Mouse (Mus musculus) MEL (cell line): ENCODE measurements around the gene Gm7168. TPM values are rescaled to one million over a fixed set of nuclear protein-coding genes. Genes with fewer than 3 reads are reported as not detected.
"Not testable (repeated sequence)": the region's sequence is repeated elsewhere in the genome, so short reads cannot be mapped to it uniquely, and the experiment has no call there.

Experiments used
- DNase-seq: peaks from one replicate; pipeline ENCODE4 v3.0.0; 2011; ENCODE audit warnings: low read depth, low spot score
- H3K27ac ChIP-seq: 2 replicates; pipeline ENCODE4 v1.5.1; 2012; ENCODE audit warnings: low read depth, mild to moderate bottlenecking, control low read depth, low read length, moderate library complexity; ENCODE audit not compliant: control insufficient read depth
- H3K27me3 ChIP-seq, 2 experiments: fragments of 150-350 bp in 1 of 2; sonication (generic) in 1 of 2; 2 replicates each; pipeline ENCODE4 v1.6.1; 2012; ENCODE audit warnings: low read length in 2 of 2, mild to moderate bottlenecking in 2 of 2, improper control_type of control experiment in 1 of 2, moderate library complexity in 1 of 2; ENCODE audit not compliant: insufficient read depth in 2 of 2, control insufficient read depth in 1 of 2
- H3K36me3 ChIP-seq, 2 experiments: 2 replicates each; pipeline ENCODE4 v1.6.1; 2012 to 2014; ENCODE audit warnings: low read length in 2 of 2, improper control_type of control experiment in 1 of 2, inconsistent platforms in 1 of 2, mild to moderate bottlenecking in 1 of 2; ENCODE audit not compliant: insufficient read depth in 2 of 2, control insufficient read depth in 1 of 2
- H3K4me1 ChIP-seq, 2 experiments: fragments of 150-350 bp in 1 of 2; sonication (generic) in 1 of 2; 2 replicates each; pipeline ENCODE4 v1.6.1; 2012; ENCODE audit warnings: low read length in 2 of 2, improper control_type of control experiment in 1 of 2, mild to moderate bottlenecking in 1 of 2; ENCODE audit not compliant: insufficient read depth in 2 of 2, control insufficient read depth in 1 of 2
- H3K4me3 ChIP-seq, 2 experiments: fragments of 150-350 bp in 1 of 2; sonication (generic) in 1 of 2; 2 replicates each; pipeline ENCODE4 v1.5.1; 2012; ENCODE audit warnings: low read depth in 2 of 2, low read length in 2 of 2, mild to moderate bottlenecking in 2 of 2, moderate library complexity in 2 of 2, control low read depth in 1 of 2, improper control_type of control experiment in 1 of 2; ENCODE audit not compliant: control insufficient read depth in 1 of 2, insufficient read depth in 1 of 2
- H3K79me2 ChIP-seq: 2 replicates; pipeline ENCODE4 v1.6.1; 2012; ENCODE audit warnings: mild to moderate bottlenecking, low read length, moderate library complexity; ENCODE audit not compliant: control insufficient read depth, poor library complexity, insufficient read depth
- H3K9ac ChIP-seq: 2 replicates; pipeline ENCODE4 v1.6.1; 2012; ENCODE audit warnings: low read depth, mild to moderate bottlenecking, control low read depth, low read length, moderate library complexity; ENCODE audit not compliant: control insufficient read depth, poor library complexity, severe bottlenecking
- H3K9me3 ChIP-seq: fragments of 150-350 bp; sonication (generic); replicated peaks from 2 replicates; pipeline ENCODE4 v1.6.1; 2012; ENCODE audit warnings: mild to moderate bottlenecking, low read length, improper control_type of control experiment, moderate library complexity; ENCODE audit not compliant: insufficient read depth
- BHLHE40 ChIP-seq: IDR thresholded peaks from 2 replicates; pipeline ENCODE4 v1.6.1; 2012; ENCODE audit warnings: low read depth, mild to moderate bottlenecking, inconsistent platforms, low read length, improper control_type of control experiment, borderline replicate concordance
- E2F4 ChIP-seq: IDR thresholded peaks from 2 replicates; pipeline ENCODE4 v1.6.1; 2011; ENCODE audit warnings: low read depth, low read length, improper control_type of control experiment, borderline replicate concordance
- GATA1 ChIP-seq: IDR thresholded peaks from 2 replicates; pipeline ENCODE4 v1.6.1; 2011; ENCODE audit warnings: low read depth, low read length, improper control_type of control experiment
- JUND ChIP-seq: IDR thresholded peaks from 2 replicates; pipeline ENCODE4 v1.6.1; 2011; ENCODE audit warnings: low read depth, mild to moderate bottlenecking, improper control_type of control experiment, low read length
- KAT2A ChIP-seq: conservative IDR thresholded peaks from 2 replicates; pipeline ENCODE4 v1.6.1; 2012; ENCODE audit warnings: low read depth, low read length, improper control_type of control experiment, inconsistent platforms
- MAFK ChIP-seq: IDR thresholded peaks from 2 replicates; pipeline ENCODE4 v1.6.1; 2011; ENCODE audit warnings: low read depth, mild to moderate bottlenecking, low read length, improper control_type of control experiment, borderline replicate concordance
- MEF2A ChIP-seq: IDR thresholded peaks from 2 replicates; pipeline ENCODE4 v1.6.1; 2014; ENCODE audit warnings: low read depth, mild to moderate bottlenecking, inconsistent platforms, low read length, improper control_type of control experiment; ENCODE audit not compliant: poor library complexity, insufficient replicate concordance, severe bottlenecking; ENCODE audit errors: extremely low read depth
- NELFE ChIP-seq: IDR thresholded peaks from 2 replicates; pipeline ENCODE4 v1.6.1; 2011; ENCODE audit warnings: low read depth, low read length, improper control_type of control experiment
- RCOR1 ChIP-seq: IDR thresholded peaks from 2 replicates; pipeline ENCODE4 v1.6.1; 2012; ENCODE audit warnings: low read depth, mild to moderate bottlenecking, inconsistent platforms, low read length, improper control_type of control experiment
- SIN3A ChIP-seq: IDR thresholded peaks from 2 replicates; pipeline ENCODE4 v1.6.1; 2012; ENCODE audit warnings: low read length, improper control_type of control experiment, inconsistent platforms
- TBP ChIP-seq: IDR thresholded peaks from 2 replicates; pipeline ENCODE4 v1.8.0; 2011; ENCODE audit warnings: low read depth, low read length, improper control_type of control experiment
- TCF12 ChIP-seq: IDR thresholded peaks from 2 replicates; pipeline ENCODE4 v1.6.1; 2014; ENCODE audit warnings: low read depth, mild to moderate bottlenecking, inconsistent platforms, low read length, improper control_type of control experiment, moderate library complexity
- USF1 ChIP-seq: IDR thresholded peaks from 2 replicates; pipeline ENCODE4 v1.6.1; 2014; ENCODE audit warnings: low read depth, mild to moderate bottlenecking, inconsistent platforms, low read length, improper control_type of control experiment, moderate library complexity
- ZMIZ1 ChIP-seq: IDR thresholded peaks from 2 replicates; pipeline ENCODE4 v1.6.1; 2012; ENCODE audit warnings: low read depth, mild to moderate bottlenecking, inconsistent platforms, low read length, improper control_type of control experiment, moderate library complexity
- ZNF384 ChIP-seq: IDR thresholded peaks from 2 replicates; pipeline ENCODE4 v1.6.1; 2012; ENCODE audit warnings: low read depth, mild to moderate bottlenecking, inconsistent platforms, low read length, improper control_type of control experiment
- polyA plus RNA-seq, 2 experiments: library from polyadenylated mRNA; stranded (reverse) in 1 of 2; unstranded in 1 of 2; fragments of >175 nt in 1 of 2; fragments of >200 nt in 1 of 2; gene quantifications; 2 replicates each; pipeline versions ENCODE4 v1.2.1 to v1.2.4; 2012; ENCODE audit warnings: low replicate concordance in 2 of 2, low read depth in 1 of 2; ENCODE audit not compliant: insufficient read length in 2 of 2, insufficient read depth in 1 of 2, missing spikeins in 1 of 2
- total RNA-seq: library from RNA; depleted of rRNA; stranded (reverse); fragments of 300-350 nt; gene quantifications from 2 replicates; pipeline ENCODE4 v1.2.3, GENCODE M21; 2012

Gene Gm7168
- total and polyA plus RNA-seq, 3 experiments: not detected

GRCm38 (mm10) chr17:13937787-13938186 lies 10.4 kb upstream of the Gm7168 start:
- H3K4me3 ChIP-seq: no peak overlapping the region
- H3K9ac ChIP-seq: no peak overlapping the region
- TF ChIP-seq BHLHE40: no peak
- no peak for TF ChIP-seq E2F4
- no peak for TF ChIP-seq ZNF384
- TF ChIP-seq ZMIZ1: no peak
- no peak for TF ChIP-seq TBP
- no peak for TF ChIP-seq GATA1
- TF ChIP-seq MEF2A: no peak
- TF ChIP-seq MAFK: no peak
- H3K27ac ChIP-seq: no peak overlapping the region
- H3K79me2 ChIP-seq: no peaks in the 10 kb centered on the region
- H3K9me3 ChIP-seq: no peaks in the 10 kb centered on the region
- H3K27me3 ChIP-seq: no peaks in the 10 kb centered on the region
- no peak for DNase-seq
- H3K4me1 ChIP-seq: no peaks in the 10 kb centered on the region
- H3K36me3 ChIP-seq: no peaks in the 10 kb centered on the region

- Histone ChIP-seq H3K27me3 (no peaks in the 10 kb centered on the region), H3K36me3 (no peaks in the 10 kb centered on the region), H3K9ac (no peak overlapping the region), H3K9me3 (no peaks in the 10 kb centered on the region), H3K4me3 (no peak overlapping the region), H3K27ac (no peak overlapping the region), H3K79me2 (no peaks in the 10 kb centered on the region), H3K4me1 (no peaks in the 10 kb centered on the region)
- TF ChIP-seq JUND (no peak), RCOR1 (no peak), USF1 (no peak), KAT2A (no peak), TCF12 (no peak), MAFK (no peak), SIN3A (no peak), GATA1 (no peak), NELFE (no peak), TBP (no peak)
- no peak for DNase-seq
Measured at GRCm38 (mm10) chr17:13938652-13939051, 9.5 kb upstream of the Gm7168 start.

DNA sequence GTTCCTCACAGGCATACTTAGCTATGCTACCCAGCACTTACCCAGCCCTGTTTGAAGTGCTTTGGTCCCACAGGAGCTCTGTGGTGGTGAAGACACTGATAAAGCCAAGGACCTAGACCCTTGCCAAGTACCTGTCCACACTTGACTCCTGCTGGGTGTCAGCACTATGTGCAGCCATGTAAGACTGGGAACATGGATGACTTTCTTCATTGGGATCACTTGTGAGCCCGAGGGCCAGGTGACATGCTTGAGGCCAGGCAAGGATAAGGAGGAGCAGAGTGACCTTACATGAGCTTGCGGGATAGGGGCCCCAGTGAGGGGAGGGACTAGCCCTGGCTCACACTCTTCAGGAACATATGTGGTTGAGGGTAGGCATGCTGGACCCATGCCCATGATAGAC lies 8.9 kb upstream of the Gm7168 start:
- H3K27ac ChIP-seq, H3K4me3 ChIP-seq, H3K36me3 ChIP-seq, H3K27me3 ChIP-seq, H3K4me1 ChIP-seq, H3K9ac ChIP-seq, DNase-seq, H3K79me2 ChIP-seq, H3K9me3 ChIP-seq: not testable (repeated sequence)
